Mouse (Mus musculus): Measurements from ENCODE around the gene Uhrf1bp1. TPM values are rescaled to one million over a fixed set of nuclear protein-coding genes. Genes with fewer than 3 reads are reported as not detected.

Uhrf1bp1 gene
- 4.4 and 5.9 TPM in 2 replicates for polyA plus RNA-seq (2012; rRNA removed)

GRCm38 (mm10) chr17:27856265-27856797, at the start of gene Uhrf1bp1:
TSS of gene Uhrf1bp1 (plus strand) at chr17:27856441.

GRCm38 (mm10) chr17:27820568-27821406, 35.5 kb upstream of the Uhrf1bp1 start, which contains the start of gene D17Wsu92e:
TSS of gene D17Wsu92e (minus strand) at chr17:27820648.

GRCm38 (mm10) chr17:27837850-27838249, 18.4 kb upstream of the Uhrf1bp1 start, which contains the start of gene Snrpc:
TSS of gene Snrpc (plus strand) at chr17:27838150.

GRCm38 (mm10) chr17:27908888-27909621, 52.8 kb downstream of the Uhrf1bp1 start, which contains the start of gene Anks1:
TSS of gene Anks1 (plus strand) at chr17:27909306.

GRCm38 (mm10) chr17:27909622-27910500, 53.6 kb downstream of the Uhrf1bp1 start, which contains the start of gene Taf11:
TSS of gene Taf11 (minus strand) at chr17:27909844.

Other genes with a start within 250 kb of the Uhrf1bp1 start
- 76.6 and 85.3 TPM in 2 replicates for gene Nudt3, start 232.9 kb upstream of the Uhrf1bp1 start, polyA plus RNA-seq (2012; rRNA removed)
- gene RPS10-NUDT3, start 221.2 kb upstream of the Uhrf1bp1 start, polyA plus RNA-seq (2012; rRNA removed), result not detected in 2 replicates
- gene Rps10, start 219.8 kb upstream of the Uhrf1bp1 start, polyA plus RNA-seq (2012; rRNA removed), result 1,367 and 1,444 TPM in 2 replicates
- 1.9 and 2.5 TPM in 2 replicates for gene Pacsin1, start 200.9 kb upstream of the Uhrf1bp1 start, polyA plus RNA-seq (2012; rRNA removed)
- 330 and 353 TPM in 2 replicates for gene Spdef, start 127.5 kb upstream of the Uhrf1bp1 start, polyA plus RNA-seq (2012; rRNA removed)
- 81.6 and 87.7 TPM in 2 replicates for gene D17Wsu92e, start 35.8 kb upstream of the Uhrf1bp1 start, polyA plus RNA-seq (2012; rRNA removed)
- gene Snrpc, start 18.3 kb upstream of the Uhrf1bp1 start, polyA plus RNA-seq (2012; rRNA removed), result 101 and 105 TPM in 2 replicates
- gene Anks1, start 52.9 kb downstream of the Uhrf1bp1 start, polyA plus RNA-seq (2012; rRNA removed), result 41.9 and 43.2 TPM in 2 replicates
- gene Taf11, start 53.4 kb downstream of the Uhrf1bp1 start, polyA plus RNA-seq (2012; rRNA removed), result 6.6 and 7.0 TPM in 2 replicates
- 2.0 and 2.6 TPM in 2 replicates for gene Tcp11, start 224.2 kb downstream of the Uhrf1bp1 start, polyA plus RNA-seq (2012; rRNA removed)

Measured in colon, adult 2 months (tissue).